Mouse (Mus musculus) hindbrain, postnatal 0 days (tissue): ENCODE data around the gene Fgfr2. TPM values are rescaled to one million over a fixed set of nuclear protein-coding genes. Genes with fewer than 3 reads are reported as not detected.

Experiments
- ATAC-seq: fragments of 200-750 bp; cut with Nextera tagmentation; 2 replicates; pipeline ENCODE4 v1.8.0; 2017; ENCODE audit warnings: mild to moderate bottlenecking, moderate TSS enrichment, moderate library complexity
- DNase-seq: peaks from one replicate; pipeline ENCODE4 v3.0.0-alpha.2; 2015; ENCODE audit warnings: low spot score
- H3K27ac ChIP-seq: fragments of 300-500 bp; sonication (generic); 2 replicates; pipeline ENCODE4 v1.5.1; 2014; ENCODE audit warnings: mild to moderate bottlenecking
- H3K27me3 ChIP-seq: fragments of 300-500 bp; sonication (generic); 2 replicates; pipeline ENCODE4 v1.6.1; 2014; ENCODE audit warnings: low read length, mixed read lengths; ENCODE audit not compliant: insufficient read depth
- H3K36me3 ChIP-seq: fragments of 300-500 bp; sonication (generic); 2 replicates; pipeline ENCODE4 v1.6.1; 2014; ENCODE audit warnings: low read length, mixed read lengths; ENCODE audit not compliant: insufficient read depth
- H3K4me1 ChIP-seq: fragments of 300-500 bp; sonication (generic); 2 replicates; pipeline ENCODE4 v1.6.1; 2014; ENCODE audit warnings: antibody characterized with exemption, low read length, mixed read lengths; ENCODE audit not compliant: insufficient read depth
- H3K4me2 ChIP-seq: fragments of 300-500 bp; sonication (generic); 2 replicates; pipeline ENCODE4 v1.6.1; 2014; ENCODE audit warnings: low read depth, mild to moderate bottlenecking, low read length, moderate library complexity, mixed read lengths
- H3K4me3 ChIP-seq: fragments of 300-500 bp; sonication (generic); 2 replicates; pipeline ENCODE4 v1.5.1; 2014; ENCODE audit warnings: low read length
- H3K9ac ChIP-seq: fragments of 300-500 bp; sonication (generic); replicated peaks from 2 replicates; pipeline ENCODE4 v1.6.1; 2014; ENCODE audit warnings: mild to moderate bottlenecking, low read length, moderate library complexity, mixed read lengths
- H3K9me3 ChIP-seq: fragments of 300-500 bp; sonication (generic); 2 replicates; pipeline ENCODE4 v1.6.1; 2016; ENCODE audit warnings: low read length, mixed read lengths
- CTCF ChIP-seq: IDR thresholded peaks from 2 replicates; pipeline ENCODE4 v1.5.1; 2016; ENCODE audit warnings: antibody characterized with exemption, control low read depth, low read depth
- WGBS: fragments of 180-500 bp; shearing (Covaris S2); extraction: QIAGEN DNeasy Blood & Tissue Kit; methylation state at CpG from one replicate; pipeline ENCODE4 v1.1.7; 2014; 5-methylcytosine and 5-hydroxymethylcytosine counted together
- polyA plus RNA-seq: library from polyadenylated mRNA; unstranded; fragments of >200 nt; fragmentation: Nextera tagmentation; extraction: Ambion mirVana; gene quantifications from 2 replicates; pipeline ENCODE4 v1.2.1, GENCODE M21; 2015
- total RNA-seq: library from RNA; depleted of rRNA; stranded (reverse); fragments of >200 nt; gene quantifications from 2 replicates; pipeline ENCODE4 v1.2.3, GENCODE M21; 2014

Gene Fgfr2
- total and polyA plus RNA-seq, 2 experiments from 2014 or later = 17.3 to 49.0 TPM

- Histone ChIP-seq H3K27me3 (no peaks in the 10 kb centered on the region), H3K9ac (no peak overlapping the region), H3K9me3 (no peaks in the 10 kb centered on the region), H3K36me3 (no peaks in the 10 kb centered on the region), H3K4me2 (no peak overlapping the region), H3K4me3 (no peak overlapping the region), H3K4me1 (no peaks in the 10 kb centered on the region; the same call in 1 of the 2 replicates), H3K27ac (no peak overlapping the region)
- DNase-seq (no peak), ATAC-seq (no peak)
- WGBS = 80% methylated on average over 3 of the region's 3 CpGs
- TF ChIP-seq CTCF = no peak
Observed at GRCm38 (mm10) chr7:132748076-132748769, 374.9 kb downstream of the Fgfr2 start.

GRCm38 (mm10) chr7:132747096-132747495 lies 376.1 kb downstream of the Fgfr2 start:
- no peaks in the 10 kb centered on the region for H3K36me3 ChIP-seq
- H3K27me3 ChIP-seq = no peaks in the 10 kb centered on the region
- no peaks in the 10 kb centered on the region; the same call in 1 of the 2 replicates for H3K4me1 ChIP-seq
- no peak overlapping the region for H3K9ac ChIP-seq
- peak; percentile 39 for DNase-seq
- H3K9me3 ChIP-seq = no peaks in the 10 kb centered on the region
- H3K27ac ChIP-seq = no peak overlapping the region
- no peak for TF ChIP-seq CTCF
- H3K4me2 ChIP-seq = no peak overlapping the region
- no peak for ATAC-seq
- 56% methylated on average over 6 of the region's 6 CpGs for WGBS
- no peak overlapping the region for H3K4me3 ChIP-seq

GRCm38 (mm10) chr7:132742912-132743311 lies 380.2 kb downstream of the Fgfr2 start:
- DNase-seq (no peak), ATAC-seq (no peak)

GRCm38 (mm10) chr7:132739829-132740228 lies 383.3 kb downstream of the Fgfr2 start:
- TF ChIP-seq CTCF = no peak
- no peak overlapping the region for H3K4me3 ChIP-seq
- no peak overlapping the region for H3K9ac ChIP-seq
- 87% methylated on average over 6 of the region's 6 CpGs for WGBS
- no peaks in the 10 kb centered on the region for H3K9me3 ChIP-seq
- peaks cover 11% of the 10 kb centered on the region for H3K4me1 ChIP-seq
- H3K4me2 ChIP-seq = no peak overlapping the region
- H3K27ac ChIP-seq = no peak overlapping the region
- ATAC-seq (no peak), DNase-seq (no peak)
- no peaks in the 10 kb centered on the region for H3K27me3 ChIP-seq
- no peaks in the 10 kb centered on the region for H3K36me3 ChIP-seq

More at GRCm38 (mm10) chr7:132742912-132743311, 380.2 kb downstream of the Fgfr2 start:
- H3K4me2 ChIP-seq = no peak overlapping the region
- H3K27ac ChIP-seq = no peak overlapping the region
- TF ChIP-seq CTCF = no peak
- WGBS = 80% methylated on average over 5 of the region's 5 CpGs
- no peaks in the 10 kb centered on the region for H3K9me3 ChIP-seq
- H3K4me3 ChIP-seq = no peak overlapping the region
- H3K27me3 ChIP-seq = no peaks in the 10 kb centered on the region
- no peak overlapping the region for H3K9ac ChIP-seq
- H3K4me1 ChIP-seq = no peaks in the 10 kb centered on the region; the same call in 1 of the 2 replicates
- H3K36me3 ChIP-seq = no peaks in the 10 kb centered on the region

GRCm38 (mm10) chr7:132738844-132739243 lies 384.3 kb downstream of the Fgfr2 start:
- peaks cover 16% of the 10 kb centered on the region for H3K4me1 ChIP-seq
- H3K27ac ChIP-seq = no peak overlapping the region
- no peaks in the 10 kb centered on the region for H3K27me3 ChIP-seq
- H3K4me2 ChIP-seq = no peak overlapping the region
- H3K9me3 ChIP-seq = no peaks in the 10 kb centered on the region
- no peak overlapping the region for H3K9ac ChIP-seq
- no peak for TF ChIP-seq CTCF
- H3K4me3 ChIP-seq = no peak overlapping the region
- DNase-seq (no peak), ATAC-seq (no peak)
- no peaks in the 10 kb centered on the region for H3K36me3 ChIP-seq
- WGBS = 90% methylated on average over 6 of the region's 6 CpGs

- H3K9ac ChIP-seq = no peak overlapping the region
- H3K9me3 ChIP-seq = no peaks in the 10 kb centered on the region
- no peak overlapping the region for H3K4me3 ChIP-seq
- peaks cover 39% of the 10 kb centered on the region for H3K4me1 ChIP-seq
- no peaks in the 10 kb centered on the region for H3K36me3 ChIP-seq
- peak; percentile 40 for DNase-seq
- H3K27ac ChIP-seq = peak overlapping the region; percentile 45; the same call in 1 of the 2 replicates
- no peaks in the 10 kb centered on the region for H3K27me3 ChIP-seq
- no peak for TF ChIP-seq CTCF
- WGBS = 54% methylated on average over 17 of the region's 17 CpGs
- peak; percentile 60 for ATAC-seq
- H3K4me2 ChIP-seq = no peak overlapping the region
Observed at GRCm38 (mm10) chr7:132736099-132736862, 386.9 kb downstream of the Fgfr2 start.
